Mouse (Mus musculus) CH12.LX (cell line): ENCODE results near the gene Oas1d. TPM values are rescaled to one million over a fixed set of nuclear protein-coding genes. Genes with fewer than 3 reads are reported as not detected.
"Not testable (repeated sequence)": the region's sequence is repeated elsewhere in the genome, so short reads cannot be mapped to it uniquely, and the experiment has no call there.

Experiments
- DNase-seq: peaks from one replicate; pipeline ENCODE4 v3.0.0-alpha.2; 2013; ENCODE audit errors: extremely low read depth
- H3K27ac ChIP-seq: 2 replicates; pipeline ENCODE4 v1.5.1; 2012; ENCODE audit warnings: low read depth, mild to moderate bottlenecking, control low read depth, moderate library complexity; ENCODE audit not compliant: insufficient read depth
- H3K27me3 ChIP-seq: replicated peaks from 2 replicates; pipeline ENCODE3; 2012; ENCODE audit warnings: inconsistent platforms
- H3K36me3 ChIP-seq, 2 experiments: replicated peaks in 1 of 2; 2 replicates each; pipeline versions ENCODE3 to v1.6.1; 2012; ENCODE audit warnings: inconsistent platforms in 1 of 2, low read length in 1 of 2, mild to moderate bottlenecking in 1 of 2, mixed read lengths in 1 of 2, moderate library complexity in 1 of 2; ENCODE audit not compliant: control insufficient read depth in 1 of 2, insufficient read depth in 1 of 2
- H3K4me1 ChIP-seq, 2 experiments: 2 replicates each; pipeline ENCODE4 v1.6.1; 2012; ENCODE audit warnings: inconsistent platforms in 1 of 2, moderate library complexity in 1 of 2; ENCODE audit not compliant: insufficient read depth in 2 of 2, control insufficient read depth in 1 of 2
- H3K4me2 ChIP-seq: 2 replicates; pipeline ENCODE4 v1.6.1; 2012; ENCODE audit warnings: low read depth, mild to moderate bottlenecking, control low read depth; ENCODE audit not compliant: poor library complexity, insufficient read depth, severe bottlenecking
- H3K4me3 ChIP-seq, 3 experiments: fragments of 150-350 bp in 1 of 3; sonication (generic) in 1 of 3; replicated peaks in 1 of 3; 2 replicates each; pipeline versions ENCODE3 to v1.5.1; 2011 to 2012; ENCODE audit warnings: low read depth in 2 of 3, low read length in 2 of 3, mild to moderate bottlenecking in 2 of 3, moderate library complexity in 2 of 3, control low read depth in 1 of 3, improper control_type of control experiment in 1 of 3, inconsistent platforms in 1 of 3, mixed read lengths in 1 of 3; ENCODE audit not compliant: poor library complexity in 1 of 3
- H3K79me2 ChIP-seq: replicated peaks from 2 replicates; pipeline ENCODE4 v1.6.1; 2012; ENCODE audit warnings: mild to moderate bottlenecking, moderate library complexity; ENCODE audit not compliant: control insufficient read depth, poor library complexity, insufficient read depth, severe bottlenecking; ENCODE audit errors: extremely low read depth
- H3K9ac ChIP-seq: 2 replicates; pipeline ENCODE4 v1.6.1; 2012; ENCODE audit warnings: low read depth, mild to moderate bottlenecking, control low read depth, moderate library complexity; ENCODE audit not compliant: insufficient read depth
- H3K9me3 ChIP-seq: replicated peaks from 2 replicates; pipeline ENCODE3; 2012; ENCODE audit warnings: low read length, inconsistent platforms, mixed read lengths
- BHLHE40 ChIP-seq: IDR thresholded peaks from 2 replicates; pipeline ENCODE4 v1.6.1; 2011; ENCODE audit warnings: mild to moderate bottlenecking, low read depth, low read length, improper control_type of control experiment
- CHD2 ChIP-seq: IDR thresholded peaks from 2 replicates; pipeline ENCODE4 v1.6.1; 2011; ENCODE audit warnings: low read length, improper control_type of control experiment
- CTCF ChIP-seq, 2 experiments: IDR thresholded peaks in 1 of 2; conservative IDR thresholded peaks in 1 of 2; 2 replicates each; pipeline ENCODE4 v1.5.1; 2011 to 2012; ENCODE audit warnings: low read depth in 2 of 2, low read length in 2 of 2, improper control_type of control experiment in 1 of 2, inconsistent platforms in 1 of 2, mild to moderate bottlenecking in 1 of 2, moderate library complexity in 1 of 2
- ELF1 ChIP-seq: IDR thresholded peaks from 2 replicates; pipeline ENCODE4 v1.6.1; 2014; ENCODE audit warnings: low read depth, mild to moderate bottlenecking, inconsistent platforms, low read length, improper control_type of control experiment
- EP300 ChIP-seq: IDR thresholded peaks from 2 replicates; pipeline ENCODE4 v1.6.1; 2011; ENCODE audit warnings: low read length, improper control_type of control experiment
- ETS1 ChIP-seq: conservative IDR thresholded peaks from 2 replicates; pipeline ENCODE4 v1.6.1; 2012; ENCODE audit warnings: low read depth, mild to moderate bottlenecking, inconsistent platforms, low read length, improper control_type of control experiment, moderate library complexity
- GABPA ChIP-seq: IDR thresholded peaks from 2 replicates; pipeline ENCODE4 v1.6.1; 2012; ENCODE audit warnings: low read depth, low read length, improper control_type of control experiment, inconsistent platforms; ENCODE audit not compliant: insufficient replicate concordance
- IRF4 ChIP-seq: IDR thresholded peaks from 2 replicates; pipeline ENCODE4 v1.6.1; 2014; ENCODE audit warnings: low read depth, mild to moderate bottlenecking, inconsistent platforms, low read length, improper control_type of control experiment
- JUN ChIP-seq: IDR thresholded peaks from 2 replicates; pipeline ENCODE4 v1.6.1; 2011; ENCODE audit warnings: low read depth, mild to moderate bottlenecking, low read length, improper control_type of control experiment, moderate library complexity; ENCODE audit not compliant: insufficient read depth
- MAZ ChIP-seq: IDR thresholded peaks from 2 replicates; pipeline ENCODE4 v1.6.1; 2012; ENCODE audit warnings: low read depth, mild to moderate bottlenecking, inconsistent platforms, low read length, improper control_type of control experiment, moderate library complexity
- MEF2A ChIP-seq: IDR thresholded peaks from 2 replicates; pipeline ENCODE4 v1.6.1; 2014; ENCODE audit warnings: low read depth, mild to moderate bottlenecking, inconsistent platforms, low read length, improper control_type of control experiment, borderline replicate concordance
- MYC ChIP-seq: IDR thresholded peaks from 2 replicates; pipeline ENCODE4 v1.6.1; 2011; ENCODE audit warnings: low read depth, mild to moderate bottlenecking, improper control_type of control experiment, low read length
- PAX5 ChIP-seq: IDR thresholded peaks from 2 replicates; pipeline ENCODE4 v1.6.1; 2012; ENCODE audit warnings: low read length, inconsistent platforms, mixed read lengths
- RAD21 ChIP-seq: IDR thresholded peaks from 2 replicates; pipeline ENCODE4 v1.6.1; 2011; ENCODE audit warnings: low read depth, mild to moderate bottlenecking, low read length, improper control_type of control experiment, moderate library complexity
- SMC3 ChIP-seq: IDR thresholded peaks from 2 replicates; pipeline ENCODE4 v1.6.1; 2011; ENCODE audit warnings: low read depth, low read length, improper control_type of control experiment
- ZMIZ1 ChIP-seq: IDR thresholded peaks from 2 replicates; pipeline ENCODE4 v1.6.1; 2012; ENCODE audit warnings: low read depth, mild to moderate bottlenecking, inconsistent platforms, low read length, improper control_type of control experiment
- ZNF384 ChIP-seq: IDR thresholded peaks from 2 replicates; pipeline ENCODE4 v1.6.1; 2012; ENCODE audit warnings: low read depth, low read length, improper control_type of control experiment, inconsistent platforms
- dilution Hi-C: fragments of 300-500 bp; cut with MboI; formaldehyde crosslinking; loops from 2 replicates; pipeline ENCODE4 v1.14.3; 2020; ENCODE audit warnings: low sequenced_read_pairs; ENCODE audit not compliant: extremely low pct_unique_long_range_greater_than_20kb, extremely low pct_ligation_motif_present
- in situ Hi-C: fragments of 300-500 bp; cut with MboI; formaldehyde crosslinking; loops from 3 replicates; pipeline ENCODE4 v1.14.3; 2019; ENCODE audit warnings: low sequenced_read_pairs, low pct_ligation_motif_present, low pct_unique_long_range_greater_than_20kb, mixed read lengths
- polyA plus RNA-seq: library from polyadenylated mRNA; unstranded; fragments of >175 nt; gene quantifications from 2 replicates; pipeline ENCODE4 v1.2.1, GENCODE M21; 2012; ENCODE audit warnings: low read depth; ENCODE audit not compliant: insufficient read length
- total RNA-seq, 2 experiments: library from RNA; depleted of rRNA; stranded (reverse); fragments of 300-350 nt in 1 of 2; fragments of >200 nt in 1 of 2; gene quantifications; 2 replicates each; pipeline ENCODE4 v1.2.3; 2012 to 2014

Gene Oas1d
- total RNA-seq (2012; rRNA removed) (not detected in 2 replicates), total RNA-seq (2014; rRNA removed) (not detected in 2 replicates), polyA plus RNA-seq (not detected in 2 replicates)

DNA sequence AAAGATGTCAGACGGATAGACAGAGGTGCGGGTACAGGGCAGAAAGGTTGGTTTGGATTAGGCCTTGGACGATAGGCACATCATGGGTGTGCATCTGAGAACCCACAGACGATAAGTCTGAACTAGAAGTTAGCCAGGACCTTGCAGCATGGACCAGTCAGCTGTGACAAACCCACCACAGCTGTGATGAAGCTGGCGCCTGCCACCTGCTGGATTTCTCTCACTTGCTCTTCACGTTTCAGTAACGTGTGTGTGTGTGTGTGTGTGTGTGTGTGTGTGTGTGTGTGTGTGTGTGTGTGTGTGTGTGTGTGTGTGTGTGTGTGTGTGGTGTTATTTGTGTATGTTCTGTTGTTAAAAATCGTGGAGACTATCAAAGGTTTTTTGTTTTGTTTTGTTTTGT lies at the start of gene Oas1d:
Oas1d (plus strand) TSS at position 333 of the 400 bp plus-strand sequence.
- dilution Hi-C loops, H3K9me3 ChIP-seq, H3K4me3 ChIP-seq, H3K9ac ChIP-seq, H3K4me1 ChIP-seq, H3K4me2 ChIP-seq, H3K27ac ChIP-seq, H3K36me3 ChIP-seq, H3K79me2 ChIP-seq: not testable (repeated sequence)
- H3K27me3 ChIP-seq: peaks cover 39% of the 10 kb centered on the region
- in situ Hi-C loops: loop anchor here (10.0 kb wide), 1 partner anchor 119 kb away; the partner anchor contains the start of gene Oas1e
- DNase-seq: peak; percentile 22
- TF ChIP-seq CTCF (conservative IDR thresholded peaks at IDR 0.05 in 1 of 2, IDR thresholded peaks at IDR 0.05 in 1 of 2; ENCODE audit: low read depth in 2 of 2, low read length in 2 of 2) (peak in 1 of 2 experiments; percentile 51; a peak in 2 of 4 replicates), RAD21 (peak; percentile 37), SMC3 (peak; percentile 41)

DNA sequence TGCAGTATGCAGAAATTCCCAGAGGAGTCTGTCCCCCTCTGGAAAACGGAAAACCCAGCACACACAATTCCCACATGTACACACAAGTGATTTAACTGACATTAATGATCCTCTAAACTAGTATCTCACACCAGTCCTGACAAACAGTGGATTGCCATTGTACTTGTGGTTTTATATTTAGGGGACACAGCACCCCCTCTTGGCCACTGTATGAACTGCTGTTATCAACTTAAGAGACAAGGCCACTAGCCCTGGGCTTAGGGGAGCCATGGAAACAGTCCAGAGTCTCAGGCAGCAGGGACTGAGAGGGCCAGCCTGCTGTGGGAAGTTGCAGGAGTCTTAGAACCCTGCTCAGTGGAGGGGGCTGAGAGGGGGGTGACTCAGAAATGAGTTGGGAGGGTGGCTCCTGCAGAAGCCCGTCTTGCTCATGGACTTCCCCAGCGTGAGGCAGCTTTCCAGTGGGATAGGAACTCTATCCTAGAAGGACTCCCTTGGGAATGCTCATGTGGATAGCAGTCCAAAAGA lies 48.9 kb upstream of the Oas1d start:
- Histone ChIP-seq H3K36me3 (no peaks in the 10 kb centered on the region), H3K79me2 (no peaks in the 10 kb centered on the region), H3K4me3 (no peak overlapping the region), H3K27me3 (peaks cover 67% of the 10 kb centered on the region), H3K4me2 (no peak overlapping the region), H3K9me3 (peaks cover 4% of the 10 kb centered on the region), H3K4me1 (no peaks in the 10 kb centered on the region), H3K9ac (no peak overlapping the region), H3K27ac (no peak overlapping the region)
- DNase-seq: peak; percentile 48
- TF ChIP-seq ZNF384: no peak
- peak; percentile 59 for TF ChIP-seq RAD21
- TF ChIP-seq EP300: no peak
- TF ChIP-seq SMC3: peak; percentile 53
- no peak for TF ChIP-seq ETS1
- TF ChIP-seq CTCF (conservative IDR thresholded peaks at IDR 0.05 in 1 of 2, IDR thresholded peaks at IDR 0.05 in 1 of 2; ENCODE audit: low read depth in 2 of 2, low read length in 2 of 2): peak; percentile 37 to 76; a peak in 2 of 4 replicates
- dilution Hi-C loops: no loop called here
- in situ Hi-C loops: no loop called here

DNA sequence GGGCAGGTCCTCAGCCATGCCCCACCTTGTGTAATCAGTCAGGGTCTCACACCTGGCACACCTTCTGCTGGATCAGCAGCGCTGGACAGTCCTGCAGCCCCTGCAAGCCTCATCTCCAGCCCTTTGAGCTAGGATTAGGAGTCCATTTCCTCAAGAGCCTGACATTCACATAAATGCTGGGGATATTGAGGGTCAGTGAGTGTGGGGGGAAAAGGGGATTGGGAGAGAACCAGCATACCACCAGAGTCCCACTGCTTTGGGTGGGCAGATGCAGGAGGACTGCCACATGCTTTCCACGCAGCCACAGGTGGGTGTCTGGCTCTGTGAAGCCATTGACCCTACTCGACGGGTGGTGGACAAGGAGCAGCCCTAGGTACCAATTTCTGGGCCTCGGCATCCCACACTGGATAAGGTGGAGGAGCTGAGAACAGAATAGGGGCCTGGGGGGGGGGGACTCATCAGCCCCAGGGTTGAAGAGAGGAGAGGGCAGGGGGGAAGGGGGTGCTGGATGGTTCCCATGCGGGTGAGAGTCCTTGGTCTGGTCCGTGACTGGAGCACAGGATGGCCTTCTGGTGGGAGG lies 44.8 kb upstream of the Oas1d start:
- DNase-seq: no peak
- dilution Hi-C loops (no loop called here), in situ Hi-C loops (no loop called here)
- Histone ChIP-seq H3K36me3 (no peaks in the 10 kb centered on the region), H3K4me3 (no peak overlapping the region), H3K9ac (no peak overlapping the region), H3K79me2 (no peaks in the 10 kb centered on the region), H3K27me3 (peaks cover 86% of the 10 kb centered on the region), H3K9me3 (peaks cover 4% of the 10 kb centered on the region), H3K27ac (no peak overlapping the region), H3K4me2 (no peak overlapping the region), H3K4me1 (no peaks in the 10 kb centered on the region)
- no peak for TF ChIP-seq PAX5
- TF ChIP-seq MYC: no peak
- TF ChIP-seq MAZ: no peak
- no peak for TF ChIP-seq JUN
- no peak for TF ChIP-seq BHLHE40
- no peak for TF ChIP-seq IRF4
- no peak for TF ChIP-seq ZMIZ1
- no peak for TF ChIP-seq MEF2A
- no peak for TF ChIP-seq RAD21
- no peak for TF ChIP-seq EP300
- TF ChIP-seq ELF1: no peak
- no peak for TF ChIP-seq CHD2
- TF ChIP-seq GABPA: no peak
